Mouse (Mus musculus): Measurements from ENCODE around the gene Olfr1275.

DNA sequence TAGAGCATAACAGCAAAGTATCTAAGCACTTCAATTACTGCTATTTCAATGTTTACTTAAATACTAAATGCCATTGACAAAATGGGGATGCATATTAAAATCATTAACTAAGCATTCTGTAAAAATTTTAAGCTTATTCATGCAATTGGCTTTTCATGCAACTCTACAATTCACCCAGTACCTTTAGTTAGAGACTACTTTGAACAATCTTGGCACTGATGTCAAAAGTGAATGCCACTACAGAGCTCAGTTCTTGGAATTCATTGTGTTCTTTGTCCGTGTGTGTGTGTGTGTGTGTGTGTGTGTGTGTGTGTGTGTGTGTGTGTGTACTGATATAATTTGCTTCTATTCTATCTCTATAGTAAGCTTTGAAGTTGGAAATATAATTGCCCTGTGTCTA, at the start of gene Olfr1275:
- no peak for TF ChIP-seq CTCF (IDR thresholded peaks at IDR 0.05 in 2 of 3, conservative IDR thresholded peaks at IDR 0.05 in 1 of 3; ENCODE audit: control insufficient read depth in 1 of 3, insufficient read depth in 1 of 3, low read depth in 2 of 3, low read length in 3 of 3, poor library complexity in 1 of 3, severe bottlenecking in 1 of 3)
- TF ChIP-seq MAFK (IDR thresholded peaks at IDR 0.05; ENCODE audit: borderline replicate concordance, low read depth, low read length), result no peak
- no peak for TF ChIP-seq ZNF384 (IDR thresholded peaks at IDR 0.05; ENCODE audit: low read depth, low read length)
- no peak for TF ChIP-seq MAZ (IDR thresholded peaks at IDR 0.05; ENCODE audit: low read depth, low read length)
- TF ChIP-seq MAX (IDR thresholded peaks at IDR 0.05; ENCODE audit: low read length), result no peak
- no peak for TF ChIP-seq E2F4 (IDR thresholded peaks at IDR 0.05; ENCODE audit: borderline replicate concordance, low read depth, low read length)
- TF ChIP-seq TCF12 (IDR thresholded peaks at IDR 0.05; ENCODE audit: low read depth, low read length), result no peak
- no peak for TF ChIP-seq MYC (IDR thresholded peaks at IDR 0.05; ENCODE audit: low read depth, low read length)
- TF ChIP-seq TBP (IDR thresholded peaks at IDR 0.05; ENCODE audit: low read depth, low read length), result no peak

Data from MEL (cell line).